Mouse (Mus musculus) erythroblast, embryonic 14.5 days (primary cell): ENCODE results near the gene Hectd4.

Source experiments
- GATA1 ChIP-seq: IDR thresholded peaks from 2 replicates; pipeline ENCODE4 v1.6.1; 2012; ENCODE audit warnings: low read length, inconsistent platforms, mixed read lengths
- TAL1 ChIP-seq: IDR thresholded peaks from 3 replicates; pipeline ENCODE4 v1.6.1; 2012; ENCODE audit warnings: low read length, inconsistent platforms, mixed read lengths

DNA sequence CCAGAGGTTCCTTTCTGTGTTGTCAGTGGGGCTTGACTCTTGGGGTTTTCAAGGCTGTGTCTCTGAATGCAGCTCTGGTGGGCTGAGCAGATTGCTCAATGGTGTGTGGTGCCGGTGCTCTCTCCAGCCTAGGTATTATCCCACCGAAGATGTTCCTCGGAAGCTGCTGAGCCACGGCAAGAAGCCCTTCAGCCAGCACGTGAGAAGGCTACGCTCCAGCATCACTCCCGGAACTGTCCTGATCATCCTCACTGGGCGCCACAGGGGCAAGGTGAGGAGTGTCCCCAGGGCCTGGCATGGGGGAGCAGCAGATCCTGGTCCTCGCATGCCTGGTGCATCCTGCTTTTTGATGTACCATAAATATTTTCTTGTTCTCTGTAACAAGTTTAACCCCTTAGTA is 13.5 kb upstream of the Hectd4 start:
- TF ChIP-seq TAL1, result no peak
- no peak for TF ChIP-seq GATA1
